Mouse (Mus musculus) cortical plate, adult 2 months (tissue): ENCODE results near the gene Mapk13.

ENCODE experiments used
- CTCF ChIP-seq: fragments of 200-500 bp; IDR thresholded peaks from 2 replicates; pipeline ENCODE4 v1.5.1; 2011; ENCODE audit warnings: mild to moderate bottlenecking, control low read depth, low read length; ENCODE audit not compliant: insufficient read depth; ENCODE audit errors: extremely low read depth
- POLR2A ChIP-seq: fragments of 200-500 bp; IDR thresholded peaks from 2 replicates; pipeline ENCODE4 v1.6.1; 2011; ENCODE audit warnings: mild to moderate bottlenecking, low read length, control low read depth; ENCODE audit not compliant: insufficient read depth; ENCODE audit errors: extremely low read depth

GRCm38 (mm10) chr17:28776817-28777216 lies 7.7 kb downstream of the Mapk13 start:
- no peak for TF ChIP-seq CTCF
- no peak for TF ChIP-seq POLR2A
